Mouse (Mus musculus) spleen, postnatal 4 days (tissue): ENCODE results near the gene Gm5141.
A peak's percentile ranks its signal among the peaks of the same experiment; 100 is the strongest.
"Not testable (repeated sequence)": the region's sequence is repeated elsewhere in the genome, so short reads cannot be mapped to it uniquely, and the experiment has no call there.

ENCODE experiments used
- DNase-seq, 2 experiments: peaks; one replicate each; pipeline ENCODE4 v3.0.0; 2022; ENCODE audit warnings: low spot score in 2 of 2

Gm5141 gene

GRCm38 (mm10) chr13:62785199-62786134, at the start of gene Gm5141:
Gene Gm5141 (minus strand): TSS chr13:62785808.
- peak; percentile 21 to 63 for DNase-seq

- DNase-seq: no peak
Observed at GRCm38 (mm10) chr13:62833341-62833740, 47.7 kb upstream of the Gm5141 start.

- DNase-seq: no peak
Observed at GRCm38 (mm10) chr13:62832239-62832638, 46.6 kb upstream of the Gm5141 start.

- DNase-seq: not testable (repeated sequence)
Observed at GRCm38 (mm10) chr13:62815705-62816104, 30.1 kb upstream of the Gm5141 start.

- DNase-seq: no peak
Observed at GRCm38 (mm10) chr13:62812713-62813112, 27.1 kb upstream of the Gm5141 start.

- DNase-seq: not testable (repeated sequence)
Observed at GRCm38 (mm10) chr13:62807981-62808380, 22.4 kb upstream of the Gm5141 start.

GRCm38 (mm10) chr13:62786135-62786493, 506 bp upstream of the Gm5141 start:
- not testable (repeated sequence) for DNase-seq

GRCm38 (mm10) chr13:62763806-62764205, 21.8 kb downstream of the Gm5141 start:
- peak in 1 of 2 experiments; percentile 14 for DNase-seq

GRCm38 (mm10) chr13:62760432-62761415, 24.9 kb downstream of the Gm5141 start, which contains the start of gene Platr25:
Gene Platr25 (minus strand): TSS chr13:62760709.
- DNase-seq: peak; percentile 61 to 68

GRCm38 (mm10) chr13:62733322-62733721, 52.3 kb downstream of the Gm5141 start:
- DNase-seq: no peak
